Mouse (Mus musculus): ENCODE measurements around the gene Eno4.
"Not testable (repeated sequence)": the region's sequence is repeated elsewhere in the genome, so short reads cannot be mapped to it uniquely, and the experiment has no call there.

Gene Eno4

GRCm38 (mm10) chr19:58942841-58943828 is at the start of gene Eno4, which contains the start of gene Hspa12a:
Gene Eno4, plus strand, starts transcription at chr19:58943425.
Gene Hspa12a, minus strand, starts transcription at chr19:58943654.
- DNase-seq (ENCODE audit: low spot score) = peak; percentile 94

GRCm38 (mm10) chr19:58896216-58896615 is 47.0 kb upstream of the Eno4 start:
- DNase-seq (ENCODE audit: low spot score) = no peak

- not testable (repeated sequence) for DNase-seq (ENCODE audit: low spot score)
Measured at GRCm38 (mm10) chr19:58900471-58900870, 42.8 kb upstream of the Eno4 start.

- no peak for DNase-seq (ENCODE audit: low spot score)
Measured at GRCm38 (mm10) chr19:58903079-58903898, 39.9 kb upstream of the Eno4 start.

- DNase-seq (ENCODE audit: low spot score) = peak; percentile 87
Measured at GRCm38 (mm10) chr19:58903899-58904327, 39.3 kb upstream of the Eno4 start.

GRCm38 (mm10) chr19:58906685-58907084 is 36.5 kb upstream of the Eno4 start:
- no peak for DNase-seq (ENCODE audit: low spot score)

GRCm38 (mm10) chr19:58908018-58908417 is 35.2 kb upstream of the Eno4 start:
- DNase-seq (ENCODE audit: low spot score) = no peak

GRCm38 (mm10) chr19:58910941-58911368 is 32.3 kb upstream of the Eno4 start:
- no peak for DNase-seq (ENCODE audit: low spot score)

GRCm38 (mm10) chr19:58911386-58911785 is 31.8 kb upstream of the Eno4 start:
- DNase-seq (ENCODE audit: low spot score) = peak; percentile 56

GRCm38 (mm10) chr19:58913301-58913700 is 29.9 kb upstream of the Eno4 start:
- no peak for DNase-seq (ENCODE audit: low spot score)

GRCm38 (mm10) chr19:58918597-58918996 is 24.6 kb upstream of the Eno4 start:
- DNase-seq (ENCODE audit: low spot score) = no peak

- no peak for DNase-seq (ENCODE audit: low spot score)
Measured at GRCm38 (mm10) chr19:58919148-58919547, 24.1 kb upstream of the Eno4 start.

- no peak for DNase-seq (ENCODE audit: low spot score)
Measured at GRCm38 (mm10) chr19:58931081-58931800, 12.0 kb upstream of the Eno4 start.

GRCm38 (mm10) chr19:58933062-58933461 is 10.2 kb upstream of the Eno4 start:
- no peak for DNase-seq (ENCODE audit: low spot score)

- DNase-seq (ENCODE audit: low spot score) = no peak
Measured at GRCm38 (mm10) chr19:58945959-58946358, 2.7 kb downstream of the Eno4 start.

- DNase-seq (ENCODE audit: low spot score) = no peak
Measured at GRCm38 (mm10) chr19:58951521-58951920, 8.3 kb downstream of the Eno4 start.

- no peak for DNase-seq (ENCODE audit: low spot score)
Measured at GRCm38 (mm10) chr19:58952236-58952635, 9.0 kb downstream of the Eno4 start.

GRCm38 (mm10) chr19:58954779-58955178 is 11.6 kb downstream of the Eno4 start:
- DNase-seq (ENCODE audit: low spot score) = no peak

- no peak for DNase-seq (ENCODE audit: low spot score)
Measured at GRCm38 (mm10) chr19:58963011-58963410, 19.8 kb downstream of the Eno4 start.

GRCm38 (mm10) chr19:58968731-58969506 is 25.7 kb downstream of the Eno4 start:
- no peak for DNase-seq (ENCODE audit: low spot score)

- no peak for DNase-seq (ENCODE audit: low spot score)
Measured at GRCm38 (mm10) chr19:58970826-58971225, 27.6 kb downstream of the Eno4 start.

Data from ovary, postnatal 14 days (tissue).